Mouse (Mus musculus): ENCODE data around the gene Olfr969. TPM values are rescaled to one million over a fixed set of nuclear protein-coding genes. Genes with fewer than 3 reads are reported as not detected.
"Not testable (repeated sequence)": the region's sequence is repeated elsewhere in the genome, so short reads cannot be mapped to it uniquely, and the experiment has no call there.

Gene Olfr969
- not detected for total RNA-seq (2021)
- long read RNA-seq, experiment 1, result 0 reads
- long read RNA-seq, experiment 2, result 0 reads

- DNase-seq, result no peak
Observed at GRCm38 (mm10) chr9:39790558-39790957, at the start of gene Olfr969. Gene Olfr969, plus strand, starts transcription at chr9:39790945.

- DNase-seq, result no peak
Observed at GRCm38 (mm10) chr9:39745949-39746348, 44.8 kb upstream of the Olfr969 start, which contains the start of gene Olfr967. Gene Olfr967, plus strand, starts transcription at chr9:39746249.

DNA sequence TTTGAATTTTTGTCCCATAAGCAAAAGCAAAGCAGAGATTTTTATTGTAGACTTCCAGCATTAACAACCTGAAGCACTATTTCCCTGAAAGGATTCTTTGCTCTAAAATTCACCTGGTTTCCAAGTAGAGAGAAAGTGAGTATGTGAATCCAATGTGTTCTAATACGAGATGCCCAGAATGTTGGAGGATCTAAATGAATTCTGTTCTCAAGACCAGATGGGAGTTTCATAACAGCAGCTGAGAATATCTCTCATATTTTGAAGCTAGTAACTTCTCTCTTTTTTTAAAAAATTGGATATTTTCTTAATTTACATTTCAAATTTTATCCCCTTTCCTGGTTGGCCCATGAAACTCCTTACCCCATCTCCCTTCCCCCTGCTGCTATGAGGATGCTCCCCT, 44.3 kb upstream of the Olfr969 start:
- DNase-seq, result no peak

DNA sequence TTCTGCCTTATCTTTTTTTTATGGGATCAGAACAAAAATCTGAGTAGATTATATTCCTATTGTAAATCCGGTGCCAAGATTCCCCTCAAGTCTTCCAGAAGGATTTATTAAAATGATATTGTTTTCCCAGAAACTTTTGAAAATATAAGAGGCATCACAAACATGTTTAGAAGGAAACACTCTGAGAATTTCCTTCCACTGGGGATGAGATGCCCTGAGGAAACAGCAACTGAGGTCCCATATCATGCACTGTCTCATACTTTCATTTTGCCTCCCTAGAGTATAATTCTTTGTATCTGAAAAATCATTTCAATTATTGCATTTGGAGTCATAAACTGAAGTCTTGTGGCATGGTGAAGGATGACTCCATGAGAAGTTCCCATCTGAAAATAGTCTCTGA, 7.6 kb upstream of the Olfr969 start, which contains the start of gene Olfr968:
Gene Olfr968, minus strand, starts transcription at position 101 of the 400 bp plus-strand sequence.
- DNase-seq, result no peak

DNA sequence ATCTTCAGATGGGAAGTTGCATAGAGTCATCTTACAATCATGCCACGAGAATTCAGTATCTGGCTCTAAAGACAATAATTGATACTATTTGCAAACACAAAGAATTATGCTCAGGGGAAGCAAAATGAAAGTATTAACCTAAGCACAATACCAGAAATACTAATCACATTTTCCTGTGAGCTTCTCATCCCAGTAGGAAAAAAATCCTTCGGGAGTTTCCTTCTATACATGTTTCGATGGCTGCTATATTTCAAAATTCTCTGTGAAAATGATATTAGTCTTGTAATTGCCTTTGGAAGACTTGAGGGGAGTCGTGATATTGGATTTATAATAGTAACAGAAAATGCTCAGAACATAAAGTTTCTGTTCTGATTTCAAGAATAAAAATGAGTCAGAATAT, 17.8 kb downstream of the Olfr969 start, which contains the start of gene Olfr970:
Gene Olfr970, plus strand, starts transcription at position 301 of the 400 bp plus-strand sequence.
- no peak for DNase-seq

GRCm38 (mm10) chr9:39836576-39836975, 45.8 kb downstream of the Olfr969 start, which contains the start of gene Olfr971:
Gene Olfr971, plus strand, starts transcription at chr9:39836876.
- not testable (repeated sequence) for DNase-seq

Other genes starting within 250 kb of the Olfr969 start
- not detected for gene Olfr958, start 236.9 kb upstream of the Olfr969 start, total RNA-seq (2021)
- gene Olfr959, start 215.4 kb upstream of the Olfr969 start, total RNA-seq (2021), result not detected
- gene AW551984, start 186.5 kb upstream of the Olfr969 start, total RNA-seq (2021), result 100 to 1,000 TPM; 113 to 117 TPM
- gene Olfr148, start 180.3 kb upstream of the Olfr969 start, total RNA-seq (2021), result not detected
- not detected for gene Olfr960, start 169.6 kb upstream of the Olfr969 start, total RNA-seq (2021)
- not detected for gene Olfr961, start 145.9 kb upstream of the Olfr969 start, total RNA-seq (2021)
- gene Olfr963, start 123.7 kb upstream of the Olfr969 start, total RNA-seq (2021), result not detected
- gene Olfr149, start 83.8 kb upstream of the Olfr969 start, total RNA-seq (2021), result not detected
- gene Olfr965, start 79.6 kb upstream of the Olfr969 start, total RNA-seq (2021), result not detected
- not detected for gene Olfr150, start 60.0 kb upstream of the Olfr969 start, total RNA-seq (2021)
- not detected for gene Olfr967, start 44.7 kb upstream of the Olfr969 start, total RNA-seq (2021)
- gene Olfr968, start 7.7 kb upstream of the Olfr969 start, total RNA-seq (2021), result not detected
- not detected for gene Olfr970, start 17.9 kb downstream of the Olfr969 start, total RNA-seq (2021)
- gene Olfr971, start 45.9 kb downstream of the Olfr969 start, total RNA-seq (2021), result not detected
- not detected for gene Olfr972, start 75.5 kb downstream of the Olfr969 start, total RNA-seq (2021)
- gene Olfr229, start 116.4 kb downstream of the Olfr969 start, total RNA-seq (2021), result not detected
- gene Olfr974, start 146.6 kb downstream of the Olfr969 start, total RNA-seq (2021), result not detected
- gene Olfr975, start 161.1 kb downstream of the Olfr969 start, total RNA-seq (2021), result not detected
- gene Olfr976, start 170.2 kb downstream of the Olfr969 start, total RNA-seq (2021), result not detected
- not detected for gene Olfr978, start 201.2 kb downstream of the Olfr969 start, total RNA-seq (2021)
- gene Olfr979, start 212.5 kb downstream of the Olfr969 start, total RNA-seq (2021), result not detected
- gene Olfr980, start 218.6 kb downstream of the Olfr969 start, total RNA-seq (2021), result not detected
- gene Olfr981, start 230.5 kb downstream of the Olfr969 start, total RNA-seq (2021), result not detected

Measured in gastrocnemius, postnatal 10 days (tissue).